Mouse (Mus musculus): ENCODE measurements around the gene Ankef1. TPM values are rescaled to one million over a fixed set of nuclear protein-coding genes. Genes with fewer than 3 reads are reported as not detected.

The Ankef1 gene
- polyA plus RNA-seq, 1 experiment, result 0.97 TPM

DNA sequence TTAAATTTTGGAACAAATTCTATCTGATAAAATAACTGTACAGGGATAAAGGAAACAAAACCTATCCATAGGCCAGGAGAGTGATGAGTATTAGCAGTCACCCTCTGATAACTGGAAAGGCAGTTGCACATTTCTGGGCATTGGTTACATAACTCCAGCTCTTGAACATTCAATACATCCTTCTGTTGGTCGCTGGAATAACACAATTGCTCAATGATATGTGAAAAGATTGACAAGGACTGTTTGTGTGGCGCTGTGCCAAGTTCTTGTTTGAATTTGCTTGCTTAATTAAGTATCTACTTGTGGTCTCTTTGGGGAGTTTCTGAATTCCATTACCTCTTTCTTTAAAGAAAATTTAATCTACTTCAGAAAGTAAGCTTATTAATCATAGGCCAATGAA is 81.1 kb downstream of the Ankef1 start:
- no peak for DNase-seq
- 64% methylated on average over 2 of the region's 2 CpGs for WGBS
- Histone ChIP-seq H3K4me1 (replicated peaks; ENCODE audit: control insufficient read depth, insufficient read depth, low read length) (no peaks in the 10 kb centered on the region), H3K27ac (ENCODE audit: control insufficient read depth, insufficient read depth, low read length) (no peak overlapping the region), H3K27me3 (ENCODE audit: control insufficient read depth, insufficient read depth, low read length) (no peaks in the 10 kb centered on the region), H3K36me3 (ENCODE audit: control insufficient read depth, insufficient read depth, low read length) (no peaks in the 10 kb centered on the region), H3K4me3 (ENCODE audit: control insufficient read depth, insufficient read depth, low read length) (no peak overlapping the region)
- no peak for TF ChIP-seq POLR2A (IDR thresholded peaks at IDR 0.05; ENCODE audit: control insufficient read depth, extremely low read depth, insufficient read depth, low read length, poor library complexity)
- no peak for TF ChIP-seq CTCF (IDR thresholded peaks at IDR 0.05; ENCODE audit: borderline replicate concordance, control insufficient read depth, extremely low read depth, insufficient read depth, low read length, poor library complexity)

DNA sequence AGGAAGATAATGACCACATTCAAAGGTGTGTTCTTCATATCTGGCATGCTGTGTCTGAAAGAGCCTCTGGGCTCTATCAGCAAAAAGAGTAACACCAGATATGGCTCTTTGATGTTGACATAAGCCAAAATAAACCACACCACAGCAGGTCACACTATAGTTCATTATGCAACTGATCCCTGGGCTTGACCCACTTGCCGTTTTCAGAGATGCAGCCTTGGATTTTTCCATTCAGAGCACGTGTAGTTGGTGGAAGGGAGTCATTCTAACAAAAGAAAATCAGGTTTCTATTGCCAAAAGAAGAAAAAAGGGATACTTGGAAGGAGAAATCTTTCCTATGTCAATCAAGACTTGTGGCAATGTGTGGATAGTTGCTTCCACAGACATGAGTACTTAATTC is 87.1 kb downstream of the Ankef1 start:
- DNase-seq, result no peak
- no peaks in the 10 kb centered on the region for H3K36me3 ChIP-seq (ENCODE audit: control insufficient read depth, insufficient read depth, low read length)
- no peaks in the 10 kb centered on the region for H3K27me3 ChIP-seq (ENCODE audit: control insufficient read depth, insufficient read depth, low read length)
- 41% methylated on average over 2 of the region's 2 CpGs for WGBS
- H3K27ac ChIP-seq (ENCODE audit: control insufficient read depth, insufficient read depth, low read length), result no peak overlapping the region
- no peak for TF ChIP-seq CTCF (IDR thresholded peaks at IDR 0.05; ENCODE audit: borderline replicate concordance, control insufficient read depth, extremely low read depth, insufficient read depth, low read length, poor library complexity)
- no peak for TF ChIP-seq POLR2A (IDR thresholded peaks at IDR 0.05; ENCODE audit: control insufficient read depth, extremely low read depth, insufficient read depth, low read length, poor library complexity)
- H3K4me1 ChIP-seq (replicated peaks; ENCODE audit: control insufficient read depth, insufficient read depth, low read length), result no peaks in the 10 kb centered on the region
- H3K4me3 ChIP-seq (ENCODE audit: control insufficient read depth, insufficient read depth, low read length), result no peak overlapping the region

DNA sequence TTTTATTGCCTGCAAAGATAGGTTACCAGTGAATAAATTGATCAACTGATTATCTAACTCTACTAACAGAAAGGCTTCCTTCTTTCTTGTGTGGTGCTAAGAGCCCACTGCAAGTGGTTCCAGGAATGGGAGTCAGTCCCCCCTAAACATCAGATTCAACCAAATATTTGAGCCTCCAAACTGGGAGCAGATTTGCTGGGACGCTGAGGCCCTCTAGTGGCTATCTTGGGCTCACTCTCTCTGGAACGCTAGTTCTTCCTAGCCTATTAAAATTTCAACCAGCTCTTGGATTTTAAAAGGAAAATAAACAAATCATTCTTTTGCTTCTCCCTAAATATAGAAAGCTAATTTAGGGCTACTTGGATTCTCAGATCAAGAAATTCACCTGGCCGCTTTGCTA is 94.7 kb downstream of the Ankef1 start:
- no peak for TF ChIP-seq POLR2A (IDR thresholded peaks at IDR 0.05; ENCODE audit: control insufficient read depth, extremely low read depth, insufficient read depth, low read length, poor library complexity)
- TF ChIP-seq CTCF (IDR thresholded peaks at IDR 0.05; ENCODE audit: borderline replicate concordance, control insufficient read depth, extremely low read depth, insufficient read depth, low read length, poor library complexity), result no peak
- no peak overlapping the region for H3K4me3 ChIP-seq (ENCODE audit: control insufficient read depth, insufficient read depth, low read length)
- no peak for DNase-seq
- H3K27ac ChIP-seq (ENCODE audit: control insufficient read depth, insufficient read depth, low read length), result no peak overlapping the region
- no peaks in the 10 kb centered on the region for H3K27me3 ChIP-seq (ENCODE audit: control insufficient read depth, insufficient read depth, low read length)
- no peaks in the 10 kb centered on the region for H3K4me1 ChIP-seq (replicated peaks; ENCODE audit: control insufficient read depth, insufficient read depth, low read length)
- WGBS, result 34% methylated on average over 3 of the region's 3 CpGs
- no peaks in the 10 kb centered on the region for H3K36me3 ChIP-seq (ENCODE audit: control insufficient read depth, insufficient read depth, low read length)

DNA sequence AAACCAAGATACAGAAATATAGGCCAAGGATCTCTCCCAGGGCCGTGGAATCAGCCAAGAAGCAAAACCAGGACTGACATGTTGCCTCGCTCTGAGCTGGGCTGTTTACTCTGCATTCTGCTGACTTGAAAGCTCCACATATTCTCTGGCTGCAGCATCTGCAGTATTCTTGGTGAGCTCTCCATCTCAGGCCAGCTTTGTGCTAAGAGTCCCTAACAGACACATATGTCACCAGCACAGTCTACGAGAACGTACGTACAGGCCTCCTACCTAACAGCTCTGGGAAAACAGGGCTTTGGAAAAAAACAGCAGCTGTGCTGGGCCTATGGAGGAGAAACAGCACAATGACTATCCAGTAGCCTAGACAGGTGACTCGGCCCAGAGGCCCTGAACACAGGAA is 97.0 kb downstream of the Ankef1 start:
- DNase-seq, result no peak
- H3K27me3 ChIP-seq (ENCODE audit: control insufficient read depth, insufficient read depth, low read length), result no peaks in the 10 kb centered on the region
- no peak overlapping the region for H3K27ac ChIP-seq (ENCODE audit: control insufficient read depth, insufficient read depth, low read length)
- H3K4me1 ChIP-seq (replicated peaks; ENCODE audit: control insufficient read depth, insufficient read depth, low read length), result no peaks in the 10 kb centered on the region
- TF ChIP-seq CTCF (IDR thresholded peaks at IDR 0.05; ENCODE audit: borderline replicate concordance, control insufficient read depth, extremely low read depth, insufficient read depth, low read length, poor library complexity) (no peak), POLR2A (IDR thresholded peaks at IDR 0.05; ENCODE audit: control insufficient read depth, extremely low read depth, insufficient read depth, low read length, poor library complexity) (no peak)
- H3K4me3 ChIP-seq (ENCODE audit: control insufficient read depth, insufficient read depth, low read length), result no peak overlapping the region
- H3K36me3 ChIP-seq (ENCODE audit: control insufficient read depth, insufficient read depth, low read length), result no peaks in the 10 kb centered on the region
- 94% methylated on average over 6 of the region's 6 CpGs for WGBS

DNA sequence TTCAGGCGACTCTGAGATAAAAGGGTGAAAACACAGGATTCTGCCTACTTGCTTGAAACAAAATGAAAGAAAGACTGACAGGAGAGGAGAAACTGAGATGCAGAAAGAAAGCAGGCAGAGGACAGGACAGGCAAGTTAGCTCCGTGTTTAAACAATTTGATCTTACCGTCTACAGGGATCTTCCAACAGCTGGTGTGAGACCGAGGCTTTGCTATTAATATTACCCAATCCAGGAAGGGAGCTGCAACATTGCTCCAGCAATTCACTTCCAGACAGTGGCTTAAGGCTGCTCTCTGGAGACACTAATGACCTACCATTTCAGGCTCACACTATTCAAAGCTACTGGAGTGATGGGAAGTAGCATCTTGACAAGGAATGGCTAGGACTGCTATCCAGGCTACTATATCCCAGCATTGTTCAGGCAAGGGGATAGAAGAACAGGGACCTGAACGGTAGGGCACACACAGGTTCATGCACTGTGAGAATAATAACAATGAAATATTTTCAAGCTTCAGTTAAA is 99.0 kb downstream of the Ankef1 start:
- 90% methylated on average over 5 of the region's 5 CpGs for WGBS
- no peaks in the 10 kb centered on the region for H3K4me1 ChIP-seq (replicated peaks; ENCODE audit: control insufficient read depth, insufficient read depth, low read length)
- DNase-seq, result no peak
- no peak overlapping the region for H3K27ac ChIP-seq (ENCODE audit: control insufficient read depth, insufficient read depth, low read length)
- H3K27me3 ChIP-seq (ENCODE audit: control insufficient read depth, insufficient read depth, low read length), result no peaks in the 10 kb centered on the region
- TF ChIP-seq POLR2A (IDR thresholded peaks at IDR 0.05; ENCODE audit: control insufficient read depth, extremely low read depth, insufficient read depth, low read length, poor library complexity) (no peak), CTCF (IDR thresholded peaks at IDR 0.05; ENCODE audit: borderline replicate concordance, control insufficient read depth, extremely low read depth, insufficient read depth, low read length, poor library complexity) (no peak)
- no peak overlapping the region for H3K4me3 ChIP-seq (ENCODE audit: control insufficient read depth, insufficient read depth, low read length)
- no peaks in the 10 kb centered on the region for H3K36me3 ChIP-seq (ENCODE audit: control insufficient read depth, insufficient read depth, low read length)

DNA sequence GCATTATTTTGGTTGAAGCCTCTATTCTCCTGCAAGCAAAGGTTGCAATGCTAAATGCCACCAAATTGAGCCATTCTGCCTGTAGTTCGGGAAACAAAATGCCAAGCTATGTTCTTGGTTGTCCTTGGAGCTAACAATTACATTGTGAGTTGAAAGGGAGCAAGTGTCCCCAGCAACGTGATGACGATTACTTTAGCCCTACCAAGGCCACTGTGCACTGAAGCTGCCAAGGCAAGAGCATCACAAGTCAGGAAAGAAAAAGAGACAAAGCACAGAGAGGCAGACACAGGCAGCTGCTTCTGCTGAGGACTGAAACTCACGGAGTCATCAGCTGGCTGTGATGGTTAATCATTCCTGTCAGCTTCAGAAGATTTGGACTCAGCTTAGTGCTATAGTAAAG is 99.5 kb downstream of the Ankef1 start:
- Histone ChIP-seq H3K4me1 (replicated peaks; ENCODE audit: control insufficient read depth, insufficient read depth, low read length) (no peaks in the 10 kb centered on the region), H3K27me3 (ENCODE audit: control insufficient read depth, insufficient read depth, low read length) (no peaks in the 10 kb centered on the region), H3K4me3 (ENCODE audit: control insufficient read depth, insufficient read depth, low read length) (no peak overlapping the region), H3K27ac (ENCODE audit: control insufficient read depth, insufficient read depth, low read length) (no peak overlapping the region), H3K36me3 (ENCODE audit: control insufficient read depth, insufficient read depth, low read length) (no peaks in the 10 kb centered on the region)
- no peak for TF ChIP-seq POLR2A (IDR thresholded peaks at IDR 0.05; ENCODE audit: control insufficient read depth, extremely low read depth, insufficient read depth, low read length, poor library complexity)
- no peak for TF ChIP-seq CTCF (IDR thresholded peaks at IDR 0.05; ENCODE audit: borderline replicate concordance, control insufficient read depth, extremely low read depth, insufficient read depth, low read length, poor library complexity)
- 83% methylated on average over 4 of the region's 4 CpGs for WGBS
- no peak for DNase-seq

Other genes with a start within 250 kb of the Ankef1 start
- not detected in 2 replicates for gene Pak7, start 113.9 kb upstream of the Ankef1 start, polyA plus RNA-seq (2012; rRNA removed)
- 0.08 TPM in 1 of 2 replicates, not detected in the other for gene Snap25, start 211.5 kb downstream of the Ankef1 start, polyA plus RNA-seq (2012; rRNA removed)

All from thymus, adult 2 months (tissue).